Mouse (Mus musculus): Measurements from ENCODE around the gene Defa33. TPM values are rescaled to one million over a fixed set of nuclear protein-coding genes. Genes with fewer than 3 reads are reported as not detected.
"Not testable (repeated sequence)": the region's sequence is repeated elsewhere in the genome, so short reads cannot be mapped to it uniquely, and the experiment has no call there.

The Defa33 gene
- not detected for total RNA-seq (2021)
- long read RNA-seq = 0 reads

GRCm38 (mm10) chr8:21391511-21391910, at the start of gene Defa33:
TSS of gene Defa33 (plus strand) at chr8:21391811.
- DNase-seq (ENCODE audit: low spot score in 2 of 2) = not testable (repeated sequence)

GRCm38 (mm10) chr8:21378215-21378614, 13.4 kb upstream of the Defa33 start, which contains the start of gene Defa2:
TSS of gene Defa2 (plus strand) at chr8:21378515.
- DNase-seq (ENCODE audit: low spot score in 2 of 2) = not testable (repeated sequence)

DNA sequence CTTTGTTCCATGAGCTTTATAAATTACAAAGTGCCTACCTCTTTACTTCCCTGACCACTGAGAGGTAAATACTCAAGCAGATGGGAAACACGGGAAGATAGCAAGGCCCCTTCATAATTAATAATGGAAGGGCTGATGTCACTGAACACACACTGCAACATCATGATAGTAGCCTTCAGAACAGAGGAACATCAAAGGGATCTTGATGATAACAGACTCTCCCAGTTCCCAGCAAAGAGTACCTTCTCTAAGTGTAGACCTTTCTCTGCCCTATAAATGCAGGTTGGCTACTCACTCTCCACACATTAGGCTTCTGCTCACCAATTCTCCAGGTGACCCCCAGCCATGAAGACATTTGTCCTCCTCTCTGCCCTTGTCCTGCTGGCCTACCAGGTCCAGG, 35.5 kb downstream of the Defa33 start, which contains the start of gene Defa36:
Defa36 (plus strand) TSS at position 301 of the 400 bp plus-strand sequence.
- not testable (repeated sequence) for DNase-seq (ENCODE audit: low spot score in 2 of 2)

Other genes with a start within 250 kb of the Defa33 start
- not detected for gene Defa22, start 229.5 kb upstream of the Defa33 start, total RNA-seq (2021)
- not detected for gene Defa31, start 200.2 kb upstream of the Defa33 start, total RNA-seq (2021)
- gene Gm15293, start 190.2 kb upstream of the Defa33 start, total RNA-seq (2021) = not detected
- not detected for gene Gm15292, start 142.1 kb upstream of the Defa33 start, total RNA-seq (2021)
- not detected for gene Defa27, start 76.3 kb upstream of the Defa33 start, total RNA-seq (2021)
- not detected for gene Defa29, start 64.8 kb upstream of the Defa33 start, total RNA-seq (2021)
- not detected for gene Defa2, start 13.3 kb upstream of the Defa33 start, total RNA-seq (2021)
- gene Defa36, start 35.6 kb downstream of the Defa33 start, total RNA-seq (2021) = not detected
- not detected for gene Gm7849, start 64.7 kb downstream of the Defa33 start, total RNA-seq (2021)
- gene Defa20, start 117.4 kb downstream of the Defa33 start, total RNA-seq (2021) = not detected
- not detected for gene Defa32, start 137.2 kb downstream of the Defa33 start, total RNA-seq (2021)
- gene Defa37, start 173.6 kb downstream of the Defa33 start, total RNA-seq (2021) = not detected
- gene Defa28, start 191.2 kb downstream of the Defa33 start, total RNA-seq (2021) = not detected
- not detected for gene Gm7861, start 202.7 kb downstream of the Defa33 start, total RNA-seq (2021)
- not detected for gene Defa26, start 226.4 kb downstream of the Defa33 start, total RNA-seq (2021)